Mouse (Mus musculus): ENCODE results near the gene Smap2.

DNA sequence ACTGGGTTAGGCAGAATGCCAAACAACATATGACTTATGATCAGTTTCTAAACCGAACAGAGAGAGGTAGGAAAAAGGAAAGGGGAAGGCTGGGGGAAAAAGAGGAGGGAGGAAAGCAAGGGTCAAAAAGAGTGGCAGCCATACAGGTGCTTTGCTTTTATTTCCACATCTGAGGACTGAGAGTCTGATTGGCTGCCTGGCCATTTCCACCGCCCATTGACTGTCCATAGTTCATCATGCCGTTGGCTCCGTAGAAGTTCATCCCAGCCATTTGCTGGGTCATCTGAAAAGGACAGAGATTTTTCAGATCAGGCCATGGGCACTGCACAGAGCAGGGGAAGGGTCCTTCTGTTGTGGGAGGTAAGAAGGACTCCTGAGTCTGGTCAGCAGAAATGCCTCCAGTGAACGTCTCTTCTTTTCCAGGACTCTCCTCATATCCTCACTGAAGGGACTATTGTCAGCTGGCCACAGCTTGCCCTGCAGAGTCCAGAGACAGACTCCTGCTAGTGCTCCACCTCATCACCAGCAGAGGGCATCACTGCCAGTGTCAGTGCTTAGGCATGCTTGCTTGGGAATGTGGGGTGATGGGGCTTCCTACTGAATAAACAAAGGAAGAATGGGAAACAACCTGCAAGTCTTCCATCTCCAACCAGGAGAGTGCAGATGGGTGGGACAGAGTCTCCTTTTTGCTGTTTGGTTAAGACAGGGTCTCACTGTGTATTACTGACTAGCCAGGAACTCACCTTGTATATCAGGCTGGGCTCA lies 47.5 kb downstream of the Smap2 start:
- TF ChIP-seq FLI1 (IDR thresholded peaks at IDR 0.05; ENCODE audit: low read length) (no peak), GATA1 (IDR thresholded peaks at IDR 0.05; ENCODE audit: borderline replicate concordance, low read length) (no peak)
